Mouse (Mus musculus) brain, adult 2 months (tissue): Measurements from ENCODE around the gene Nkd1.

ENCODE experiments used
- DNase-seq: peaks from one replicate; pipeline ENCODE4 v3.0.0; 2011; ENCODE audit warnings: low read depth, low spot score

Nkd1 gene

DNA sequence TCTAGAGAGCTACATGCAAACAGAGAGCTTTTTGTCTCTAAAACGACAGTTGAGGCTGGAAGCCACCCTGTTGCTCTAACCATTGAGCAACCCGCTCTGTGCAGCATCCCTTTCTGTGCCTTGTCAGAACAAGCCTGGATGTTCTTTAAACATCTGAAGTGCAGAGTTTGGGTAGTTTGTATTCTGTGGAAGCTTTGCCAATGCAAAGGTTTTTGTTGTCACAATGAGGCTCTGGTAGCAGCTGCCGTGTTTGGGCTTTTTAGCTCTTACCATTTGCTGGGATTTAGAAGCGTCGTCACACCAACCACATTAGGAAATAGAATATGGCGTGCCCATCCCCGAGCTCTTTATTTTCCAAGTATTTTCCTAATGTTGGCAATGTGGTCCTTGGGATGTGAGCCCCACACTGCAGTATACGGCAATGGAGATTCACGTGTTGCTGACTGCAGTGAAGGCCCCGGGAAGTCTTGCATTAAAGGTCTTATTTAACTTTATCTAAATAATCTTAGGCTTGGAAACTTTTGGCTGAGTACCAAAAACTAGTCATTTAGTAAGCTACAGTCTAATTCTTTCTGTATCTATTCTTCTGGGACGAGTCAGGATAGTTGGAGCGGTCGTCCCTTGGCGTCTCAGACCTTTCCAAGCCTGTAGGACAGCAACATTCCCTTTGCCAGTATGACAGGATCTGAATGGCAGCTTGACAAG lies 51.9 kb downstream of the Nkd1 start:
- DNase-seq: peak; percentile 52

DNA sequence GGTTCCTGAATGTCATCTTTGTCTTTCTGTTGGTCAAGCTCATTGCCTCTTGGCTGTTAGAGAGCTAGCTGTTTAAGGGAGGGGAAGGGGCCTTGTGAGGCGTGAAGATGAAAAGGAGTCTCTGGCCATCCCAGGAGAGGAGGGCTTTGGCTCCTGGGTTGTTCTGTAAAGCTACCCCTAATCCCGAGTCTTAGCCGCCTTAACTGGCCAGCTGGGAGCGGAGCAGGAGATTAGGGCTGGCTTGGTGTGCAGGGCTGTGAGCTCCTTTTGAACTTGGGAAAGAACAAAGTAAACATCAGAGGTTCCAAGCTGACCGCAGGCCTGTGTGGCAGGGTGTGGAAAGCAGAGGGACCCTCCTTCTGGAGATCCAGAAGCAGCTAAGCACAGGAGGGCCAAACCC lies 53.8 kb downstream of the Nkd1 start:
- no peak for DNase-seq

DNA sequence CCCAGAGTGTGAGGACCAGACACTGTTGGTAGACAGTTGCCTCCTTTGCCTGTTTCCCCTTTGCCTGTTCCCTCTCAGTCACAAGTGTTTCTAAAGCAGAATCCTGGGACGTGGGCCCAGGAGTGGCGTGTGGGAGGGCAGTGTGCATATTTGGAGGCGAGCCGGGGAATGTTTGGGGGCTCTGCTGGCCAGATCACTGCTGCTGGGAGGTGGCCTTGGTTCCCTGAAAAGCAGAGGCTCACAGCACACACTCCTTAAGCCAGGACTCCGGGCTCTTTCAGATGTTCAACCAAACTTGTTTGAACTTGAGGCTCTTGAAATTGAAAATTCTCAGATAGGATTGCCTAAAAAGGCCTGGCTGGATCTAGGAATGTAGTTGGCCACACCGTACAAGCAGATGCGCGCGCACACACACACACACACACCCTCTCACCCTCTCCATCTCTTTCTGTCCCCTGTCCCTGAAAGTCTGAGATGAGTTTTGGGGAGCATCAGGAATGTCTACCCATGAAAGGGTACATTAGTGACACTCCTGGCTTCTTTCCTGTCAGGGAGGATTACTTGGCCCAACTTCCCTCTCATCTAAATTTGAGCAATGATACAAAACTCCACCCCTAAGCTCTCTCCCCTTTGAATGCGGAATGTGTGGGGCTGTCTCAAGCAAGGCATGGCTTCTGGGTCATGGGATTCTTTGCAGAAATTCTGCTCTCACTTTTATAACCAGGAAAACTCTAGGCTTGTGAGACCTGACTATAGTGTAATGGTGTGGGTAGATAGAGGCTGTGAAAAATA lies 55.4 kb downstream of the Nkd1 start:
- DNase-seq: peak; percentile 48

DNA sequence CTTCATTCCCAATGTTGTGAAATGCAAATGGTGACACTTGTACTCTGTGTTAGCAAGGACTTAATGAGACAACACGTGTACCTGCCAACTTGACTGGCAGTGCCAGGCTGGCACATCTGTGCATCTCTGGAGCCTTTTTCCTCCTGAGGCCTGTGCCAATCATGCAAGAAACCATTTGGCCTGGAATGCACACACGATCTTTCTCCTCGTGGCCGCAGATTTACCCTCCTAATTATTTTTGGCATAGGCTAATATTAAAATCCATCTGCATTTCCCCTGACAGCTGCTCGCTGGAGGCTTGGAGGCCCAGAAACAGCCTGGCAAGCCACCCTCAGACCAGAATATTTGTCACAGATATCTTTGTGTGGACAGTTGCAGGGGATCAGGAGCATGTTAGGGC lies 56.5 kb downstream of the Nkd1 start:
- no peak for DNase-seq

DNA sequence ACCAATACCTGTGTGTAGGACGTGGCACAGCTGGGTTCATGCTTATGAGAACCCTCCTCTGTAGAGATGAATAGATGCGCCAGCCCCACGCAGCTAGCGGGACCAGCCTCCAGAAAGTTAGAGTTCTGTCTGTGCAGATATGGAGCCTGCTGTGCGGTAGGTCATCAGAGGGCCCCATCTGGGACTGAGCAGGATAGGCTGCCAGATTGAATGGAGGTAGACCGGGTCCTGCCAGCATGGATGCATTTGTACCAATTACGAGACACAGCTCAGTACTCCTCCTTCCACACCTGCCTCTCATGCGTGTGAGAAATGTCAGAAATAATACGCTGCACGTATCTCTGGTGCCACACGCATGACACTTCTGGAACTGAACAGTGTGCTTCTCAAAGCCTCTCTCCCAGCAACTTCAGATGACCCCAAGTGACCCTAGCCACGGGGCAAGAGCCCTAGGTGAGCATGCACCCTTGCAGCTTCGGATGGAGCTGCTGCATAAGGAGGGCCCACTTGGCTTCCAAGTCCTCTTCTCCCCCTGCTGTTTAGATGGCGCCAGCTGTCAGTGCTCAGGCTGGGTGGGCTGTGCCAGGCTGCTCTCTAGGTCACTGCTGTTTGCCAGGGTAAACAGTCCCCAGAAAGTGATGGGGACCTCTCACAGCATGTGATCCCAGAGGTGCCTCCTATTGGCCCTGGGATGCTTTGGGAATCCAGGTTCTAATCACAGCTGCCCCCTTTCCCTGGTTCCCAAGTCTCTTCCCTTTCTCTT lies 57.4 kb downstream of the Nkd1 start:
- no peak for DNase-seq

DNA sequence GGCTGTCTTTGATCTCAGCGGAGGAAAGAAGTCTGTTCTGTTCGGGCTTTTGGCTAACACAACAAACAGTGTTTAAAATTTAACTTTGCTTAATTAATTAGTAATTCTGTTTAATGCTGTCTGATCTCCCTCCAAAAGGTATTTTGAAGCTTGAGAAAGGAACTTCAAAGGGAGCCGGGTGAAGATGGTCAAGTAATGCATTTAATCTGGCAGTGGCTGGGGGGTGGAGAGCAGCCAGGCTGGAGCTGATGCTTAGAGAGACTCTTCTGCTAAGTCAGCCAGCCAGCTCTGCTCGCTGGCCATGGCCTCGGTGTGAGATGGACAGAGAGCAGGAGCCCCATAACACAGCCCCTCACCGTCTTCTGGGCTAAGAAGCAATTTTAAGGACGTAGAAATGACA lies 58.1 kb downstream of the Nkd1 start:
- no peak for DNase-seq

DNA sequence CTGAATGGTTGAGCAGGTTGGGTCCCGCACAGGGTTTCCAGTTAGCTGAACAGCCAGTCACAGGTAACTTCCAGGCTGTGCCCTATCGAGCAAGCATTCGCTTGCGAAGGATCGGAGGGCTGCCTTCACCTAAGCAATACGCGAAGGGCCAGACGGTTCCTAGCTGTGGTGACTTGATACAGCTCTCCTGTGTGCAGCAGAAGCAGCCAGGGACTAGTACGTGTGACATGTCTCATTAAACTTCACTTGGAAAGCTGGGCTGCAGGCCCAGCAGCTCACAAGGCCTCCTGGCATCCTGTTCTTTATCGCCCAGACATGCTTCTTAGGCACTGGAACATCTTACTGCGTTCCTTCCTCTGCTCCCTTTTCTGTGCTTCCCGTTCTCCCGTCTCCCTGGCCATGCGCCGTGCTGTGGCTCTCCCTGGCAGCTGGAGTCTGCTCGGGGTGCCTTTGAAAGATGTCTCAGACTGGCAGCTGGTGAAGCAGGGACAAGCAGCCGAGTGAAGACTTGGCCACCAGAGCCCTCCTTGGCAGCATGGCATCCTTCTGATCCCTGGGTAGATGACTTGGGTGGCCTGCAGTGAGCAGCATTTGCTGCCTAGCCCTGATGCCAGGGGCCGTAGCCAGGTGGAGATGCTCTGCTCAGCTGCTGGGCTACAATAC lies 58.6 kb downstream of the Nkd1 start:
- peak; percentile 63 for DNase-seq

DNA sequence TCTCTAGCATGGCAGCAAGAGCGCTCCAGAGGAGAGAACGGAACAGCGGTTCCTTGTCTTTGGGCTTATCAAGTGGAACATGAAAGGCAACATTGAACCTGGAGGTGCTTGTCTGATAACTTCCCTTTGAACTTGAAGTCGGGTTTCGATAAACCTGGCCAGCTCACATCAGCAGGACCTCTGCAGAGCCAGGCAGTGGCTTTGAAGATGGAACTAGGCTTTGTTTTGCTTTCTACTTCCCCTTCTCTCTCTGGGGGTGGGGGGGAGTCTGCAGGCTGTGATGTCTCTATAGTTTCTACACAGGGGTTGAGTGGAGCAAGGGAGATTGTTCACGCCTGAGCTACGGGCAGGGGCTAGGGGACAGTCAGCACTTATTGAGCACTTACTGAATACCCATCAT lies 59.6 kb downstream of the Nkd1 start:
- DNase-seq: no peak

DNA sequence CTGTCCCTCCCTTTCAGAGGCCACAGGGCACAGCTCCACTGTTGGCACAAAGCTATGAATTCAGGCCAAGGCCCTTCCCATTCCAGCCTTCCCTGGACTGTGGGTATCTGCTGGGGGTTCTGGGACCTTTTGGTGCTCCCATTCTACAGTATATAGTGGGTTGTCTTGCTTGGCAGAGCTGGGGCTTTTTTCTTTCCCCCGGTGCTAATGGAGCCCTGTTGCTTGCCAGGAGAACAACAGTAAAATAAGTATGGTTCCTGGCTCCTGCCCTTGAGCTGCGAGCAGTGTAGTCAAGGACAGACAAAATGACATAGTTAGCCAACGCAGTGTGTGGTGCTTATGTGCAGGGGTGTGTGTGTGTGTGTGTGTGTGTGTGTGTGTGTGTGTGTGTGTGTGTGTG lies 62.7 kb downstream of the Nkd1 start:
- no peak for DNase-seq

DNA sequence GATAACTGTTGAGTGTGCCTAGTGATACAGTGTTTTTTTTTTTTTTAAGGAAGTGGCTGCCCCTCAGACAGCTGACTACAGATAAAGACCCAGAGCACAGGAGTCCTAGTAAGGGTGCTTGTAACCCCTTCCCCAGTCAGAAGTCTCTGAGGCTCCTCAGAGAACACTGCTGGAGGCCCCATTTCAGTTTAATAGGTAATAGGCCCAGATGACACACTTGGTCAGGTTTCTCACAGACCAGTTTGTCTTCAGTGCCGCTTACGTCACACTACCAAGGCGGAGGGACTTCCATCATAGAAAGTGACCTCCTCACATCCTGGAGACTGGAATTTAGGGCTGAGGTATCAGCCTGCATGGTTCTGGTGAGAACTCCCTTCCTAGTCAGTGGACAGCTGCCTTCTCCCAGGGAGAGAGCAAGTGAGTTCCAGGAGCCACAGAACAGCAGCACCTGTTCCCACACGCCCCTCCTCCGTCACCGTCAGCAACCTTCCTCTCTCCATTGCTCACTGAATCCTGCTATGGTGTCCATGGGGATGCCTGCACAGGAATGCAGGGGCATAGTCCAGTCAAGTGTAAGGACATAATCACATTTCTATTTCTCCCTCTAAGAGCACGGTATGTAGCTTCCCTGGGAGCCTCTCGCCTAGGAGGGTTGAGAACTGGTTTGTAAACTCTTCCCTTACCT lies 67.2 kb downstream of the Nkd1 start:
- DNase-seq: no peak

DNA sequence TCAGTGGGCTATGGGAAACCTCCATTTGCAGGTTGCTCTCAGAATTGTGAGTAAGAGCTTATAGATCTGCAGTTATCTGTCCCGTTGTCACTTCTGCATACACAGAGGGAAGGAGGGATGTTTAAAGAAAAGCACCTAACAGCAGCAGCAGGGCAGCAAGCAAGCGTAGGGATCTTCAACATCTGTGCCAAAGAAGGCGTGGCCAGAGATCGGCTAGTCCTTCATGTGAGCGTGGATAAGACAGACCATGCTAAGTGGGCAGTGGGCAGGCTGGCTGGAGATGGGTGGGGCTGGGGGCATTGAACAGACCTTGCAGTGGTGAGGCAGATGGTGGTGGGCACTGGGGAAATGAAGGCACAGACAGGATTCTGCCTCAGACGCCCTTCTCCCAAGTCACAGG lies 69.1 kb downstream of the Nkd1 start:
- DNase-seq: no peak

DNA sequence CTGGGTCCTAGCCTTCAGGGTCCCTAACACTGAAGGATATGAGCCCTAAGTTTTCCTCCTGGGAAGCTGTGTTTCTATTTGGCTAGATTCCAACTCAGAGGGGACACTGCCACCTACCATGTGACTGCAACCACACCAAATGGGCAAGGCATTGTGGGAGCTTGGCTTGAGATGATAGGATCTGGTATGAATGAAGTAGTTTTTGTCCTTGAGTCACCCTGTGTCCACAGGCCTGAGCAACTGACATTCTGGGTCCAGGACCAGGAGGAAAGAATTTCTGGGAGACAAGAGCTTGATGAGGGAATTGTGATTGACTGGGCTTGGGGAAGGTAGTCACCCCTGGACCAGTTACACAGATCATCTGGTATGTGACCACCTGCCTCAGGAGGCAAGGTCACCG lies 72.8 kb downstream of the Nkd1 start:
- DNase-seq: no peak

DNA sequence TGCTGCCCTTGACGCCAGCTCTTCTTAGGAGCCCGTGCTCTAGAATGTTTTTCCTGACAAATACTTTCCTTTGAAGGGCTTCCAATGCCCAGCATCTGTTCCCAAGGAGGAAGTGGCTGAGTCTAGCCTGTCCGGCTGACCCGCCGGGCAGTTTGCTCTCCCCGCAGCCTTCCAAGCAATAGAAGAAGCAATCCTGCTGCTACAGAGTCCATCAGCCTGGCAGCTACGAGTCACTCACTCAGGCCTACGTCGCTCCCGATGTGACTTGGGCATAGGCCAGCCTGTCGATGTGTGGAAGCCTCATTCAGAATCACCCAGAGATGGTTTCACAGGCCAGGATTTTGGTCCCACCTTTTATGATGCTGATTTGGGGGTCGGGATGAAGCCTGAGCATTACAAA lies 74.9 kb downstream of the Nkd1 start:
- DNase-seq: no peak

DNA sequence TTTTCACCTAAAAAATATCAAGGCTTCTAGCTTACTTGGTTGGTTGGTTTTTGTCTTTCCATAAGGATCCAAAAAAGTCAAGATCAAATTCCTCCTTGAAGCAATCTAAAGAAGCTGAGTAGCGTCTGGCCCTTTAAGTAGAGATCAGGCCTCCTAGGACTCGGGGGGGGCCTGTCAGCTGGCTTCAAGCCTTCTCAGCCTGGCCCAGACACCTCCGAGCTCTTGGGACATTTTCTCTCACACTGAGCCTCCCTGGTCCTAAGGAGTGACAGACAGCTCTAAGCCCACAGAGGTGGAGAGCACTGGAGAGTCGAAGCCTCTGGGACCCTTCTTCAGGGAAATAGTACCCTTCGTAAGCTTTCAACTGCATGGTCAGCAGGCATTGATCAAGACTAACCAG lies 77.4 kb downstream of the Nkd1 start:
- no peak for DNase-seq

DNA sequence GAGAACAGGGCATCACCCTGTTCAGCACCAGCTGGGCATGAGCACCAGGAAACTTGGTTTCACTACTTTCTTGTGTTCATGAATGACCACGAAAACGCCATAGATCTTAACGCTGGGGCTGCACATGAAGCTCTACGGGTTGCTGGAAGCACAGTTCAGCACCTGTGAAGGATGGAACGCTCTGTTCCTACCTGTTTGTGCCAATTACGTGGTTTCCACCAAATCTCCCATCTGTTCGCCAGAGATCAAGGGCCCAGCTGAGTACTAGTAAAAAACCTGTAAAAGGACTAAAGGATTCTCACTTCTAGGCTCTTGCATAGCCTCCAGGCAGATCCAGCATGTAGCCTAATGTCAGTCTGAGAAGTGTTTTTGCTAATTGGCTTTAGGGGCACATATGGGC lies 78.3 kb downstream of the Nkd1 start:
- DNase-seq: peak; percentile 83

DNA sequence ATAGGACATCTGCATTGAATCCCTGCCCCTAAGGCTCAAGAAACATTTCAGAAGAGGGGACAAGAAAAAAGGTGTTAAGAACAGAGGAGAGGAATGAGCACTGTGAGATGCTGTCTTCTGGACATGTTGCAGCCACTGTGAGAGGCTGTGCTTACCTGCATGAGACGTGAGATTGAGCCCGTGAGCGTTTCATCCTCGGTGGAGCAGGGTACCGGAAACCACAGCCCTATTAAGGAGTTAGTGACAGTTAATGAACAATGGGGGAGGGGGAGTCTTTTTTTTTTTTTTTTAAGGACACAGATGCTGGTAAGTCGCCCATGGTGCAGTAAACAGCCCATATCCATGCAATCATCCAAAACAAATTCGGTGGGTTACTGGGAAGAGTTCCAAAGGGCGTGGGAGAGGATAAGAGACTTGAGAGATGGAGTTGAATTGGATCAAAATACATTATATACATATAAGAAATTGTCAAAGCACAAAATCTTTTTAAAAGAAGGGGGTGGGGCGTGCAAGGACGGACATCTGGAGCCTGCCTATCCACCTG lies 82.4 kb downstream of the Nkd1 start:
- no peak for DNase-seq

DNA sequence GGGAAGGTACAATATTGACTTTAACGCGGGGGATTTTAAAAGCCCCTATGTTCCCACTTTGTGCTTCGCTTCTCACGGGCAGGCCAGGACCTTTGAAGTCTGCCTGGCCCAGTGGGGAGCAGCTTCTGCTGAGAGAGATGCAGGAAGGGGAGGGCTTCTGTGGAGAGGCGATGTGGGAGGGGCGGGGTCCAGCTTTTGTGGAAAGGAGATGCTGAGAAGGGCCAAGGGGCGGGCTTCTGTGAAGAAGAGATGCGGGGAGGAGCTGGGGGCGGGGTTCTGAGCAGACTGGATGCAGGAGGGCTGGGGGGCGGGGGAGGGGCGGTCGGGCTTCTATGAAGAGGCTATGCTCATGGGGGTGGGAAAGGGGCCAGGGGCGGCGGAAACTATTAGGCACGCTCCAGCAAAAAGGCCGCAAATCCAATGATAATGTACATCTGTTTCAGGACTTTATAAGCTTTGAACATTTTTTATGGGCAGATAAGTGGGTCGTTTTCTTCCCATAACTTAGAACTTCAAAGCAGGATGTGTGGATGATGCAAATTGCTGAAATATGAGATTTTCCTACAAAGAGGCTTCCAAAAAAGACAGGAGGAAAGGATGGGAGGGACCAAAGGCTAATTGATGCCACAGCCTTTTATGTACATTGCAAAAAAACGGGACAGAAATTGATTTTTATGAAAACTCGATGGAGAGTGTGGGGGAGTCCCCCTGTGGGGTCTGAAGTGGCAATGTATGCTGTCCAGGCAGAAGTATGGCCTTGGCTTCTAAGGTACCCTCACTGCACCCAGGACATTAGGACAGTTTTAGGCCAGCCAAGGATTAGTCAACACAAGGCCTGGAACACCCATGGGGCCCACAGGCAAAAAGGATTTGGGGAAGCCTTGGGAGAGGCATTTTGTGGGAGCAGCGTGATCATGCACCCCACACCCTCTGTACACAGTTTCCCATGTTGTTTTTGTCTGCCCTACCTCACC lies 83.2 kb downstream of the Nkd1 start:
- peak; percentile 48 for DNase-seq

DNA sequence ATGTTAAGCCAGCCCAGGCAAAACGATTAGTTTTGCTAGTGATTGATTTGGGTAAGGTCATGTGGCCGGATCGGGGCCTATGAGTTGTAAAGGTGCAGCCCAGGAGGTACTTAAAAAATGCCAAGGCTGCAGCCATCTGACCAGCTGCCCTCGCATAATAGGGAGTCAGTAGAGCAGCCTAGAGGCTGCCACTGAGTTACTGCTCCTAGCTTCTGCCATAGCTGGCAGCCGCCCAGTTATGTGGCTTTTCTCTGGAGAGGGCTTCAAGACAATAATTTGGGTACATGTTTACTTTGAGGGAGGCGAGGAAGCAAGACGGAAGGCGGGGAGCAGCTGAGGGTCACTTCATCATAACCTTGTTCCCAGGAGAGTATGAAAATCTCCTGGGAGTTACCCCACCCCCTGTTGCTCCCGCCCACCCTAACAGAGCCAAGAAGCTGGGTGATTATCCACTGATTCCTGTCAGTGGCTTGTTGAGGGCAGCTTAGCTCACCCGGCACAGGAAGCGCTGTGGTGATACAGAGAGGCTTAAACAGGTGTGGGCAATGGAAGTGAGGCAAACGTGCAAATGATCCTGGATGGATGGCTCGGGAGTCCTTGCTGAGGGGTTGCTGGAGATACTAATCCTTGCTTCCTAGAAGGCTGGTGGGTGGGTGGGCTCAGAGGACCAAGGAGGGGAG lies 84.3 kb downstream of the Nkd1 start:
- DNase-seq: no peak

DNA sequence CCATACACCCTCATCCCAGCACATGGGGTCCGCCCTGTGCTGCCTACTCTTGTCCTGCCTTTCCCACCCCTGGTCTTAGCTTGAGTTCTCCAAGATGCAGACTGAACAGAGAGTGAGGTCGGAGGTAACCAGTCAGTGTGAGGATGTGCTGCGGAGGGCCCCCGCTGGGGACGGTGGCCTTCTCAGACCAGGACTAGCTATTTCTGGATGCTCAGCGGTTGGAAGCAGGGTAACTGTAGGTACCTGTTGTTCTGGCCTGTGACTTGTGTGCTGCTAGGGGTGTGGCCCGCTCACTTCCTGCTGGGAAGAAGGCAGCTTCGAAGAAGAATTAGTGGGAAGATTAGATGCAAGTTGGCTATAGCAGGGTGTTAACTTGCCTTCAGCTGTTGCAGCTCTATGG lies 87.9 kb downstream of the Nkd1 start:
- no peak for DNase-seq
